Comparison of ENCODE assay signal across 13 mouse cellular contexts in the genomic region with DNA sequence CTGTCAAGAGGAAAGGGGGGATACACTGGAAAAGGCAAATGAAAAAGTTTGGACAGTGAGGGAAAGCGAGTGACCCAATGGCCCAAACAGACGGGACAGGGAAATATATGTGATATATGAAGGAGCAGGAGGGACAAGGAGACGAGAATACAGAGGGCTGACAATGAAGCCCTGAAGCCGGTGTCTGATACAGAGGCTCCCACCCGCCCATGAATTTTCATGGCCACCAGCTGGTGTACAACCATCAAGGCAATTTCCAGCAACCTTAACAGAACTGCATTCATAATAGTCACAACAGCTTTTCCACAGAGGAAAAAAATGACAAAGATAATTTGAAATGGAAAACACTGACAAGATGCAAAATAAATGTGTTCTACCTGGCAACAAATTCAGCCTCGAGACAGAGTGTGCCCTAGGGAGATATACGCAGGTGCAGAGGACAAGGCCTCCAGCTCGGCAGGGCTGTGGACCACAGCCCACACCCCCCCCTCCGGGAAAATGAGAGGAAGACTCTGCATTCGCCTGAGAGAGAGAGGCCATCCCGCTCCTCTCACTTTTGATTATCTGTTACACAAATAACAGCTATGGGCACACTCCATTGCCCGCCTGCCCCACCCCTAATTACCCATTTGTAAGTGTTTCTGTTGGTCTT.
"Had no signal": no experiment of that assay in that cellular context is flagged by ENCODE, and none has a peak within 500 bp of the region (broad histone marks: within the 10 kb centered on the region; RNA-seq: fewer than 3 reads in every experiment).

No protein-coding gene starts in this region.

- H3K4me3 ChIP-seq: limb, embryonic 15.5 days; liver, embryonic 12.5 days; midbrain, embryonic 12.5 days had no signal

- H3K4me1 ChIP-seq: liver, embryonic 12.5 days had no signal

- H3K27me3 ChIP-seq: limb, embryonic 15.5 days; liver, embryonic 12.5 days had no signal

- H3K36me3 ChIP-seq: limb, embryonic 15.5 days; liver, embryonic 12.5 days; midbrain, embryonic 12.5 days had no signal

- H3K9me3 ChIP-seq: limb, embryonic 15.5 days had no signal

- H3K4me2 ChIP-seq: limb, embryonic 15.5 days; liver, embryonic 12.5 days; lung, embryonic 14.5 days; midbrain, embryonic 12.5 days had no signal

- ATAC-seq: liver, embryonic 12.5 days had no signal

- H3K27ac ChIP-seq: kidney, postnatal 0 days; limb, embryonic 15.5 days; liver, embryonic 12.5 days; midbrain, embryonic 12.5 days had no signal

- DNase-seq: kidney, adult 9 months; kidney, postnatal 36 days; layer of hippocampus, adult 9-11 months; layer of hippocampus, postnatal 36 days; lung, embryonic 14.5 days; lung, postnatal 10 days; lung, postnatal 4 days; thymus, adult 18-20 months; thymus, postnatal 14 days had no signal

- H3K9ac ChIP-seq: limb, embryonic 15.5 days; liver, embryonic 12.5 days; lung, embryonic 14.5 days; midbrain, embryonic 12.5 days had no signal
